Mouse (Mus musculus) midbrain, postnatal 0 days (tissue): ENCODE results near the gene Cldn4. TPM values are rescaled to one million over a fixed set of nuclear protein-coding genes. Genes with fewer than 3 reads are reported as not detected.

Source experiments
- ATAC-seq: fragments of 200-750 bp; cut with Nextera tagmentation; 2 replicates; pipeline ENCODE4 v1.8.0; 2017; ENCODE audit warnings: moderate number of reproducible peaks, mild to moderate bottlenecking, moderate TSS enrichment, moderate library complexity; ENCODE audit not compliant: low FRiP score
- DNase-seq: peaks from one replicate; pipeline ENCODE4 v3.0.0-alpha.2; 2015; ENCODE audit warnings: low spot score
- H3K27ac ChIP-seq: fragments of 300-500 bp; sonication (generic); 2 replicates; pipeline ENCODE4 v1.5.1; 2014; ENCODE audit warnings: low read depth, mild to moderate bottlenecking, low read length, mixed read lengths
- H3K27me3 ChIP-seq: fragments of 300-500 bp; sonication (generic); 2 replicates; pipeline ENCODE4 v1.6.1; 2014; ENCODE audit warnings: low read length, control low read depth, mixed read lengths; ENCODE audit not compliant: insufficient read depth
- H3K36me3 ChIP-seq: fragments of 300-500 bp; sonication (generic); 2 replicates; pipeline ENCODE4 v1.6.1; 2014; ENCODE audit warnings: low read length, control low read depth, mixed read lengths; ENCODE audit not compliant: insufficient read depth
- H3K4me1 ChIP-seq: fragments of 300-500 bp; sonication (generic); 2 replicates; pipeline ENCODE4 v1.6.1; 2014; ENCODE audit warnings: mild to moderate bottlenecking, control low read depth, antibody characterized with exemption, low read length, mixed read lengths; ENCODE audit not compliant: insufficient read depth
- H3K4me2 ChIP-seq: fragments of 300-500 bp; sonication (generic); 2 replicates; pipeline ENCODE4 v1.6.1; 2014; ENCODE audit warnings: low read depth, mild to moderate bottlenecking, low read length, mixed read lengths; ENCODE audit not compliant: poor library complexity, severe bottlenecking
- H3K4me3 ChIP-seq: fragments of 300-500 bp; sonication (generic); 2 replicates; pipeline ENCODE4 v1.5.1; 2014; ENCODE audit warnings: low read depth, mild to moderate bottlenecking, low read length, moderate library complexity
- H3K9ac ChIP-seq: fragments of 300-500 bp; sonication (generic); replicated peaks from 2 replicates; pipeline ENCODE4 v1.6.1; 2014; ENCODE audit warnings: mild to moderate bottlenecking, low read length, moderate library complexity, mixed read lengths; ENCODE audit not compliant: poor library complexity, severe bottlenecking
- H3K9me3 ChIP-seq: fragments of 300-500 bp; sonication (generic); 2 replicates; pipeline ENCODE4 v1.6.1; 2016; ENCODE audit warnings: low read length, control low read depth
- CTCF ChIP-seq: IDR thresholded peaks from 2 replicates; pipeline ENCODE4 v1.5.1; 2016; ENCODE audit warnings: antibody characterized with exemption, mild to moderate bottlenecking
- WGBS: fragments of 180-500 bp; shearing (Covaris S2); extraction: QIAGEN DNeasy Blood & Tissue Kit; methylation state at CpG from one replicate; pipeline ENCODE4 v1.1.7; 2014; 5-methylcytosine and 5-hydroxymethylcytosine counted together
- polyA plus RNA-seq: library from polyadenylated mRNA; unstranded; fragments of >200 nt; fragmentation: Nextera tagmentation; extraction: Ambion mirVana; gene quantifications from 2 replicates; pipeline ENCODE4 v1.2.1, GENCODE M21; 2015
- total RNA-seq: library from RNA; depleted of rRNA; stranded (reverse); fragments of >200 nt; gene quantifications from 2 replicates; pipeline ENCODE4 v1.2.3, GENCODE M21; 2014

Gene Cldn4
- total and polyA plus RNA-seq, 2 experiments from 2014 or later, result 0.77 TPM; not detected in 1

DNA sequence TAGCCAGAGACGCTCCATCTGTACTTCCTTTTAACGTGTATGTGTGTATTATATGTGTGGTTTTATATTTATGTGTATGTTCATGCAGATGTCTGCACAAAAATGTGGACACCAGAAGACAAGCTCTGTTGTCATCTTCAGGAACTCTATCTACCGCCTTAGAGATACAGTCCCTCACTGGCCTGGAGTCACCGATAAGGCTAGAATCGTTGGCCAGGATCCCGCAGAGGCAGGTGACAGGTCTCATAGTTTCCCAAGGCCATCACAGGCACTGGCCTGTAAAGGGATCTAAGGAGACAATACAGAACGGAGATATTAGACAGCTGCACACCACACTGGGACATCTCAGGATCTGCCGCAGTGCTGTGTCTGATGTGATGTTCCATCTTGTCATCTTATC lies 25.6 kb downstream of the Cldn4 start:
- Histone ChIP-seq H3K4me3 (no peak overlapping the region), H3K36me3 (no peaks in the 10 kb centered on the region), H3K9me3 (no peaks in the 10 kb centered on the region), H3K4me1 (no peaks in the 10 kb centered on the region), H3K9ac (no peak overlapping the region), H3K4me2 (no peak overlapping the region), H3K27me3 (no peaks in the 10 kb centered on the region), H3K27ac (no peak overlapping the region)
- DNase-seq, result no peak
- ATAC-seq, result no peak
- no peak for TF ChIP-seq CTCF
- 89% methylated on average over 8 of the region's 8 CpGs for WGBS

- DNase-seq, result peak; percentile 63
- TF ChIP-seq CTCF, result no peak
These were observed 26.5 kb downstream of the Cldn4 start for GRCm38 (mm10) chr5:134920106-134920687.

DNA sequence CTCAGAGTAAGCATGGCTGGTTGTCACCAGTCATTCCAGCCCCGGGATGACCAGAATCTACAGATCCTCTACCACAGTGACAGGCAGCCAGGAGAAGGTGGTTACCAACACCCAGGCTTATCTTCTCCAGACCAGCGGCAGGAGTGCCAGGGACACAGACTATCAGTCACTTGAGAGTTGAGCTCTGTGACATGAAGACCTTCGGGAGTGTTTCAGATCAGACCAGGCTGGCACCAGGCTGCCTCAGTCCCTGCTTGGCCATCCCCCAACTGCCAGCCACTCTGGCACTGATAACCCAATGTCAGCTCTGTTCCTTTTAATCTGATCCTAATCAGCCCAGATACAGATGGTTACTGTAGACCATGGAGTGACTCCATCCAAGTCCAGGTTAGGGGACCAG lies 27.6 kb downstream of the Cldn4 start:
- no peak for DNase-seq
- Histone ChIP-seq H3K9ac (no peak overlapping the region), H3K27ac (no peak overlapping the region), H3K4me1 (no peaks in the 10 kb centered on the region), H3K36me3 (no peaks in the 10 kb centered on the region), H3K4me3 (no peak overlapping the region), H3K4me2 (no peak overlapping the region), H3K27me3 (no peaks in the 10 kb centered on the region), H3K9me3 (no peaks in the 10 kb centered on the region)
- ATAC-seq, result no peak
- 93% methylated on average over 3 of the region's 3 CpGs for WGBS
- no peak for TF ChIP-seq CTCF

More at GRCm38 (mm10) chr5:134920106-134920687, 26.5 kb downstream of the Cldn4 start:
- Histone ChIP-seq H3K4me2 (no peak overlapping the region), H3K36me3 (no peaks in the 10 kb centered on the region), H3K9me3 (no peaks in the 10 kb centered on the region), H3K4me1 (no peaks in the 10 kb centered on the region), H3K27ac (no peak overlapping the region), H3K9ac (no peak overlapping the region), H3K27me3 (no peaks in the 10 kb centered on the region), H3K4me3 (no peak overlapping the region)
- WGBS, result 77% methylated on average over 6 of the region's 6 CpGs
- ATAC-seq, result no peak

DNA sequence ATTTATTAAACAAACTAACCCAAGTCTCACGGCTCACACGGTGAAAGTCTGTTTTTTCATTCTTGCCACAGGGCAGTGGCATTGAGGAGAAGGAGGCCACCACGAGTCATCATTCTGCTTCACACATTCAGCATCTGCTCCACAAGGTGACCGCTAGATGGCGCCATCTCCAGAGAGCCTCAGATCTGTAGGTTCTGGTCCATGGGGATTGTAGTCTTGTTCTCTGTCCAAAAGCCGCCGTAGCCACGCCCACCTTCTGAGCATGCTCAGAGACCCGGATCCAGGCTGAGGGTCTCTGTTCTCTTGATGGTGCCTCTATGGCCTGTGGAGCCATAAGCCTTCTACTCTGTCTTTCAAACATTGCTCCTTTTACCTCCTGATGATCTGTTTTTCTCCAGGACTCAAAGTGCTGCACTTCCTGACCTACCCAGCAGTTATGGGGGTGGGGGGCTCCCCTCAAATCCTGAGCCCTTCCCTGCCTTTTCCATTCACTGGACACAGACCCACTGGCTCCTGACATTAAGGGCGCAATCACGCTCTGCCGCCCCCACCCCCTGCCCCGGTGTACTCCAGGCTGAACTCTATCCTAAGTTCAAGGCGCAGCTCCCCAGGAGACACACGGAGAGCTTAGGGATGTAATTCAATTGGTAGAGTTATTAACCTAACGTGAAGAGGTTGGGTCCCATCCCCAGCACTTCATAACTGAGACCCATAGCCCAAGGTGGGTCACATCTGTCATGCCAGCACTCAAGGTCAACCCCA lies 28.5 kb downstream of the Cldn4 start:
- 51% methylated on average over 16 of the region's 16 CpGs for WGBS
- no peak for ATAC-seq
- peak; percentile 79 for DNase-seq

DNA sequence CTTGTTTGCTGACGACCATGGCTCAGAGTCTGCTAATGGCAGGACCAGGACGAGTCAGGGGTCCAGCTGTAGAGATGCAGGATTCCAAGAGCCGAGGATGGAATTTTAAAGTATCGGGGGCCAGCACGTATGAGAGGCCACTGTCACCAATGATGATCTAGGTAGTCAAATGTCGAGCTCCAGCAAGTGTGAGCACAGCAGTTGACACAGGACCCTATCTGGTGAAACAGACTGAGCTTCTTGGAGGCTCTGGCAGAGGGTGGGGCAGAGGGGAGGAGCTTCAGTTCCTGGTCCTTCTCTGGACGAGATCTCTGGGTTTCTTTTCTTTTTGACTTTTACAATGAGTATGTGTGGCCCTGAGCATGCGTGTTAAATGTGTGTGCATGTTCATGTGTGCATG lies 31.4 kb downstream of the Cldn4 start, which contains the start of gene Cldn13:
Cldn13 (minus strand) TSS at position 216 of the 400 bp plus-strand sequence.
- ATAC-seq (no peak), DNase-seq (no peak)
- WGBS, result 85% methylated on average over 8 of the region's 8 CpGs
- no peak within 1 kb of the TSS for H3K9ac ChIP-seq
- H3K27ac ChIP-seq, result no peak within 1 kb of the TSS
- H3K9me3 ChIP-seq, result no peaks in the 10 kb centered on the region
- H3K4me3 ChIP-seq, result no peak within 1 kb of the TSS
- no peaks in the 10 kb centered on the region for H3K27me3 ChIP-seq
- H3K36me3 ChIP-seq, result no peaks in the 10 kb centered on the region
- no peak for TF ChIP-seq CTCF
- H3K4me2 ChIP-seq, result no peak within 1 kb of the TSS
- no peaks in the 10 kb centered on the region for H3K4me1 ChIP-seq

More for the DNA sequence above, 28.5 kb downstream of the Cldn4 start:
- H3K4me1 ChIP-seq, result no peaks in the 10 kb centered on the region
- H3K4me2 ChIP-seq, result no peak overlapping the region
- no peak overlapping the region for H3K27ac ChIP-seq
- H3K4me3 ChIP-seq, result no peak overlapping the region
- H3K9me3 ChIP-seq, result no peaks in the 10 kb centered on the region
- H3K9ac ChIP-seq, result no peak overlapping the region
- H3K36me3 ChIP-seq, result no peaks in the 10 kb centered on the region
- no peaks in the 10 kb centered on the region for H3K27me3 ChIP-seq
- peak; percentile 65 for TF ChIP-seq CTCF

DNA sequence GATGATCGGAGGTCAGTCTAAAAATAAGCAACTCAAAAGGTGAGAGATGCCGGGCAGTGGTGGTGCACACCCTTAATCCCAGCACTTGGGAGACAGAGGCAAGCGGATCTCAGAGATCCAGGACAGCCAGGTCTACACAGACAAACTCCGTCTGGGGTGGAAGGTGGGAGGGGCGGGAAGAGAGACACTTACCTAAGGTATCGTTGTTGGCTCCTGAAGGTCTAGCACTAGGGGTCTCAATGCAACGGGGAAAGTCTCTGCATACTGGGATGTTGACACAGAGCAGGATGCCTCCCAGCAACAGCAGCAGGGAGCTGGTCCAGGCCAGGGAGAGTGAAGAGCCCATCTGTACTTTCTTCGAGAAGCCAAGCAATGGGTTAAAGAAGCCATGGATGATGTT lies 32.2 kb downstream of the Cldn4 start:
- H3K36me3 ChIP-seq, result no peaks in the 10 kb centered on the region
- H3K4me3 ChIP-seq, result no peak overlapping the region
- H3K4me2 ChIP-seq, result no peak overlapping the region
- H3K27ac ChIP-seq, result no peak overlapping the region
- ATAC-seq, result no peak
- H3K9ac ChIP-seq, result no peak overlapping the region
- no peak for TF ChIP-seq CTCF
- 88% methylated on average over 8 of the region's 8 CpGs for WGBS
- H3K27me3 ChIP-seq, result no peaks in the 10 kb centered on the region
- DNase-seq, result no peak
- H3K4me1 ChIP-seq, result no peaks in the 10 kb centered on the region
- no peaks in the 10 kb centered on the region for H3K9me3 ChIP-seq
